Mouse (Mus musculus) adrenal gland, adult 8-10 months (tissue): ENCODE data around the gene Dennd4b. TPM values are rescaled to one million over a fixed set of nuclear protein-coding genes. Genes with fewer than 3 reads are reported as not detected.
"Not testable (repeated sequence)": the region's sequence is repeated elsewhere in the genome, so short reads cannot be mapped to it uniquely, and the experiment has no call there.

Experiments used
- DNase-seq: peaks from one replicate; pipeline ENCODE4 v3.0.0; 2022
- microRNA-seq, 2 experiments: library from miRNA; unstranded; fragments of <30 nt; microRNA quantifications; one replicate each; pipeline ENCODE4 v1.2.0; 2022
- total RNA-seq, 4 experiments: library from RNA; stranded (reverse); gene quantifications; 2 replicates each; pipeline ENCODE4 v1.2.4; 2022

The Dennd4b gene
- total RNA-seq, 4 experiments from 2014 or later = 9.2 to 14.5 (median 12.8) TPM

DNA sequence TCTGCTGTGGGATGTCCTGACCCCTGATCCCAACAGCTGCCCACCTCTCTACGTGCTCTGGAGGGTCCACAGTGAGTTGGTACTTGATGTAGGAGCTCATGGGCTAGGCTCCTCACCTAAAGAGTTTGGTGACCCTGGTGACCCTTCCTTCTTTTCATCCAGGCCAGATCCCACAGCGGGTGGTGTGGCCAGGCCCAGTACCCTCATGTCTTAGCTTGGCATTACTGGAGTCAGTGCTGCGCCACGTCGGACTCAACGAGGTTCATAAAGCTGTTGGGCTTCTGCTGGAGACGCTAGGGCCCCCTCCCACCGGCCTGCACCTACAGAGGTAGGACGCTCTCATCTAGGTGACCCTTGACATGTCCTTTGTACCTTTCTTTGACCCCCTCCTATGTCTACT, 14.2 kb downstream of the Dennd4b start:
- DNase-seq = no peak

DNA sequence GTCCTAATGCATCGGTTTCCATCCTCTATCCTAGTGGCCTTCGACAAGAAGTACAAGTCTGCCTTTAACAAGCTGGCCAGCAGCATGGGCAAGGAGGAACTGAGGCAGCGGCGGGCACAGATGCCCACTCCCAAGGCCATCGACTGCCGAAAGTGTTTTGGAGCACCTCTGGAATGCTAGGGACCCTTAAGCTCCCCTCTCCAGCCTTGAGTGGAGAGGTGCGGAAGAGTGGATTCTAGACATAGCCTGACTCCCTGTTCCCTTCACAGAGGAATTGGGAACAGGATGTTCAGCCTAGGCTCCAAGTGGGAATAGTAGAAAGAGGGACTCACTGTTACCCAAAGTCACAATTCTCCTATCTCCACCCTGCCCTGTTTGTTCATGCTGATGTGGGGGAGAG, 14.8 kb downstream of the Dennd4b start:
- no peak for DNase-seq

DNA sequence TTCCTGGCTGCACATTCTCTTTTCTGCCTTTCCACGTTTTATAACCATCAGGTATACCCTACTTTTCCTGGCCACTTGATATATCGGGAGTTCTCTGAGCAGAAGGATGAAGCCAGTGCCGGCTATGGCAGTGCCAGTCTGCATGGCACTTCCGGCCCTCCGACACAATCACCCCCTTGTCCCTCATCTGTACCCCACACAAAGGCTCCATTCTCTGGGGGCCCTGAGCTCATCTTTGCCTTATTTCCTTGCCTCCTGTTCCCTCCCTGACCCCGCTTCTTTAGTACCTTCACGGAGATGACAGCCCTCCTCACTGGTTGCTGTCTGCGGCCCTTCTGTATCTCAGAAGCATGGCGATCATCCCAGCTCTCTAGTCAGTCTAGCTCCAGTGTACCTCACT, 15.7 kb downstream of the Dennd4b start:
- DNase-seq = no peak

DNA sequence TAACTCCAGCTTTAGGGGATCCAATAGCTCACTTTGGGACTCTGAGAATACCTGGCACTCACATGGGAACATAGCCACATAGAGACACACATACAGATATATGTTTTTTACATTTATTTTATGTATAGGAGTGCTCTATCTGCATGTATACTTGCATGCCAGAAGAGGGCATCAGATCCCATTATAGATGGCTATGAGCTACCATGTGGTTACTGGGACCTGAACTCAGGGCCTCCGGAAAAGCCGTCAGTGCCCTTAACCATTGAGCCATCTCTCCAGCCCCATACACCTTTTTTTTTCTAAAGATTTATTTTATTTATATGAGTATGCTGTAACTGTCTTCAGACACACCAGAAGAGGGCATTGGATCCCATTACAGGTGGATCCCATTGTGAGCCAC, 19.2 kb downstream of the Dennd4b start:
- DNase-seq = no peak

DNA sequence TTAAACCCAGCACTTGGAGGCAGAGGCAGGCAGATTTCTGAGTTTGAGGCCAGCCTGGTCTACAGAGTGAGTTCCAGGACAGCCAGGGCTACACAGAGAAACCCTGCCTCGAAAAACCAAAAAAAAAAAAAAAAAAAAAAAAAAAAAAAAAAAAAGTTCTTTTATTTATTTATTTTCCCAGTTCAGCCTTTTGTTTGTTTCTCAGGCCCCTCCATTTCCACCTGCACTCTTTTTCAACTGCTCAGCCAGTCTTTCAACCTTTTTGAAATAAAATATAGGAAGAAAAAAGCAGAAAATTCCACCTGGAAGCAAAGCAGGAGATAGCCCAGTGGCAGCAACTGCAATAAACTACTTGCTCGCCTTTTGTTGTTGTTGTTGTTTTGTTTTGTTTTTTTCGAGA, 24.4 kb downstream of the Dennd4b start:
- not testable (repeated sequence) for DNase-seq

DNA sequence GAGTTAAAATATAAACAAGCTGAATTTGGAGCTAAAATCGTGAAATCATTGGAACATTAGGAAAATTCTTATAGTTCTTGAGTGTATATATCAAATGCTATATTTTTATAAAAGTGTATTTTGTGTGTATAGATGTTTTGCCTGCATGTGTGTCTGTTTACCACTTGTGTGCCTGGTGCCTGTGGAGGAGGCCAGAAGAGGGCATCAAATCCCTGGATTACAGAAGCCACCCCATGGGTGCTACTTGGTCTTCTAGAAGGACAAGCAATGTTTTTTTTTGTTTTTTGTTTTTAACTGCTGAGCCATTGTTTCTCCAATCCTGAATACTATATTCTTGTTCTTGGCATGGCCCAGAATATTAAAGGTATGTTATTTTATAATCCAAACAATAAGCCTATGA, 25.6 kb downstream of the Dennd4b start:
- no peak for DNase-seq

DNA sequence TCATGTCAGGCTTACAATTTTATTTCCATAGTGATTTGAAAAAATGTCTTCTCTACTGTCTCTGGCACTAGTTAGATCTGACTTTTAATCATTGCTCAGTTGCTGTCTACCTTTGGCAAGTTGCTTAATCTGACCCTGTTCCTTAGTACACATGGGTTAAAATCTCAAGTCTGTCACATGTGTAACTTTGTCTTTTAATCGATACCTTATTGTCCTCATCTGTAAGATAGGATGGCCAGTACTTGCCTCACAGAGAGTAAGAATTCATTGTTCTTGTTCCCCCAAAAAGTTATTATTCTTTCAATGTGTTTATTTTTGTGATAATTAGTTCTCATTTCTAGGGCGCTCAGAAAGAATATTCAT, 27.0 kb downstream of the Dennd4b start:
- DNase-seq = no peak

DNA sequence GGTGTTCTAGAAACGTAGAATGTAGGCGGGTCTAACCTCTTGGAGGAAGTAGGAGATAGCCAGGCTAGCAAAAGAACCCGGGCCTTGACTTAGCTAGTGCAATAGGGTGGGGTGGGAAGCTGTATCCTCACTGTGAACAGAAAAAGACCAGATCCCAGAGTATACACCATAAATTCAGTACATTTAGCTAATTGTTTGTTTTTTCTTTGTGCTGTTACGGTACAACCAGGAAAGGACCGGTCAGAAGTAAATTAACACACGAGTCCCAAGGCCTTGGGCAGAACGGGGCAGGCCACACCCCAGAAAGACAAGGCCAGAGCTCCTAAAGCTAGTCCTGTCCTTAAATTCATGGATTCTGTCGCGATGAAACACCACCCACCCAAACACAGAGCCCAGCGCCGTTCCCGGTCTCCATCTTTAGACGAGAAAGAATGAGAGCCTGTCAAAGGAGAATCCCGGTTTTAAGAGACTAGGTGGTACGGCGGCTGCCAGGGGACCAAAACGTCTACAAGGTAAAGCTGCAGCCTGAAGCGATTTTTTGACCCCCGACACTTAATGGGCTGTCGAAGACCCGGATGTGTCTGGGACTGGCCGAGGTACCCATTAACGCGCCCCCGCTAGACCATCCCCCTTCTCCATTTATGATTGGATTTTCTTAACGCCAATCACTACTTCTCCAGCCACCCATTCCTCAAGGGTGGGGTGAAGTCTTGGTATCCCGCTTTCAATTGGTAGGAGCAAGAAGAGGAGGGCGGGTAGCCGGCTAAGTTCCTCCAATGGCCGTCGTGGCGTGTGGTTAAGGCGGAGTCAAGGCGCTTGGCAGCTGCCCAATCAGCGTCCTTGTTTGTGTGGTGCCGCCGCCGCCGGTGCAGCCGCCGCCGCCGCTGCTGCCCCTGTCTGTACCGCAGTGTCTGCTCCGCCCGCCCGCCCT, 27.6 kb downstream of the Dennd4b start, which contains the start of gene Gatad2b:
Gatad2b (plus strand) TSS at position 834 of the 931 bp plus-strand sequence.
- DNase-seq = peak; percentile 99

DNA sequence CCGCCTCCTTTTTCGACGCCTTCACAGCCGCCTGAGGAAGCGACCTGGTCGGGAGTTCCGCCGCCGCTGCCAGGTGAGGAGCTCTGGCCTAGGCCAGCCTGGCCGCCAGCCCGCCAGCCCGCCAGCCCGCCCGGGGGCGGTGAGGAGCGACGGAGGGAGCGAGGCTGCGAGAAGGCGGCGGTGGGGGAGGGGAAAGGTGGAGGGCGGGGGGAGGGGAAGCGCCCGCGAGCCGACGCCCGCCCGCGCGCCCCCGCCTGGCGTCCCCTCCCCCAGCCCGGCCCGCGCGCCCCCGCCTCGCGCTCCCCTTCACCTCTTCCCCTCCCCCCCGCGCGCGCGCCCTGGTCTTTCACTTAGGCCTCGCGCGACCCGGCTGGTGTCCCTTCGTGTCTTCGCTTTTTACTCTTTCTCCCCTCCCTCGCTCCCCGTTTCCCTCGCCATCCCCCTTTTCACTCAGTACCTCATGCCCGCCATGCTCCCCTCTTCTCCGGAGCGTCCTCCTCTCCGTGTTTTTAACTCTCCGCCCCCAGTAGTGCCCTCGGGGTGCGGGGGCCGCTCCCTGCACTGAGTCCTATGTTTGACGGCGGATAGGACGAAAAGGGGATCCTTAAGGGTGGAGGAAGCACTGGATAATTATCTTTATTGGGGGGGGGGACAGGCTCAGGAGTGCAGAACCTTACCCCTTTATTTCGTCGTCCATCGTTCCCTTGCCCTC, 28.5 kb downstream of the Dennd4b start:
- DNase-seq = peak; percentile 32

DNA sequence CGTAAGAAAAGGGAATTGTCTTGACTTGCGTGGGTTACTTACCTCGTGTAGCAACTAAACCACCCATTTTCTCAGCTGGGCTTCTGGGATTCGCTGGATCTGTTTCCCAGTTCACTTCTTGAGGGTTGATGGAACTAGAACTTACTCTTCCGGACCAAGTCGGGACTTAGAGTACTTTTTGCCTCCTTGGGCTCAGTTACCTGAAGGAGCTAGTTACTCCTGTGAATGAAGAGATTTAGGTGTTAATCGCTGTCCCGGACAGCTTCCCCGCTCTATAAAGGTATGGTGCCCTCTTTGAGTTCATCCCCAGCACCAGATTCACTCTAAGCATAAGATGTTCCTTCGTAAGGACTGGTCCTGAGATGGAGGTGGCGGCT, 29.1 kb downstream of the Dennd4b start:
- no peak for DNase-seq

DNA sequence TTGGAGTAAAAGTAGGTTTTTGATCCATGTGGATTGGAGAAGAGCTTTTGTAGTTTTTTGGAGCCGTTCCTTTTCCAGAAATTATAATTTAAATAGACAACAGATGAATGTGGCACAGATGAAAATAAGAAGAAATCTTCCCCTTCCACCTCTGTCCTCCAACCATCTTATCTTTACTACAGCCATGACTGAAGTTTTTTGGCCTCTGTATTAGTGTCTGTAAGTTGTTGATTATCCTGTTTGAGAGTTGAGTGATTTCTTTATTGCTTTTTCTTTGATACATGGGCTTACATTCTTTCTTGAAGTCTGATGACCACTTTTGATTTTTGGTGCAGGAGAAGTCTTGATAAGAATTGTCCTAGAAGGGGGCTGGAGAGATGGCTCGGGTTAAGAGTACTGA, 29.7 kb downstream of the Dennd4b start:
- DNase-seq = no peak

DNA sequence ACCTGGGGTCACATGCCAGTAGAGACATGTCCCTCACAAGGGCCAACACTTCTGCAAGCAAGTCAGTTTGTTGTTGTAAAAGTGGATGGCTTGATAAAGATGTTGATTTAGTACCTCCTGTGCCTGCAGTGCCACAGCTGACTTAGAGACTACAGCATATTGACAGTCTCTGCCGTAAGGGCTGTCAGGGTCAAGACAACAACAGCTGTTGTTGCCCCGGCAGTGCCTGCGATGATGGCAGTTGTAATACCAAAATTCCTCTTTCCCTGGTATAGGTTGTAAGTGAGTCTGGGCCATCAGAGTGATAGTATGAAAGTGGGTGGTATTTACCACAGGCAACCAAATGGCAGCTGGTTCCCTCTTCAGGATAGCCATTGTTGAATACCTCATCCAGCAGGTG, 40.8 kb downstream of the Dennd4b start:
- no peak for DNase-seq

DNA sequence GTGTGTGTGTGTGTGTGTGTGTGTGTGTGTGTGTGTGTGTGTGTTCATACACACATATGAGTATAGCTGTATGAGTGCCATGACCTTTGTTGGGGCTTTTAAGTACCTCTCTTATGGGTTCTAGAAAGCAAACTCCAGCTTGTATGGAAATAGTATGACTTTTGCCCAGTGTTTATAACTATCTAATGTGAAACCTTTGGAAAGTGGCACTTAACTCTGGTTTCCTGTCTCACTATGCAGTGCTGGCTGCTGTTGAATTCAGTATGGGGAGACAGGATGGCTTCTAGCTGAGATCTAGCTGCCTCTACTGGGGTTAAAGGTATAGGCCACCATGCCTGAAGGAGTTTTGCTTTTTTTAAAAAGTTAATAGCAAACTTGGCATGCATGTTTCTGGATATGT, 44.6 kb downstream of the Dennd4b start:
- no peak for DNase-seq

DNA sequence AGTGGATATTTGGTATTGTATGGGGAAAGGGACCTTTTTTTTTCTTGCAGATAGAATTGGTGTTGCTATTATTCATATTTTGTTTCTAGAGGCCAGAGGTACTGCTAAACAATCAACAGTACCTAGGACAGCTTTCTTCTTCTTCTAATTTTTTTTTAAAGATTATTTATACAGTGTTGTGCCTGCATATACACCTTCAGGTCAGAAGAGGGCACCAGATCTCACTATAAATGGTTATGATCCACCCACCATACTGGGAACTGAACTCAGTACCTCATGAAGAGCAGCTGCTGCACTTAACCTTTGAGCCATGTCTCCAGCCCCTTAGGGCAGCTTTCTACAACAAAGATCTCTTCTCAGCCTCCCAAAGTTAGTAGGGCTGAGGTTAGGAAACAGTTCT, 48.4 kb downstream of the Dennd4b start:
- DNase-seq = no peak

DNA sequence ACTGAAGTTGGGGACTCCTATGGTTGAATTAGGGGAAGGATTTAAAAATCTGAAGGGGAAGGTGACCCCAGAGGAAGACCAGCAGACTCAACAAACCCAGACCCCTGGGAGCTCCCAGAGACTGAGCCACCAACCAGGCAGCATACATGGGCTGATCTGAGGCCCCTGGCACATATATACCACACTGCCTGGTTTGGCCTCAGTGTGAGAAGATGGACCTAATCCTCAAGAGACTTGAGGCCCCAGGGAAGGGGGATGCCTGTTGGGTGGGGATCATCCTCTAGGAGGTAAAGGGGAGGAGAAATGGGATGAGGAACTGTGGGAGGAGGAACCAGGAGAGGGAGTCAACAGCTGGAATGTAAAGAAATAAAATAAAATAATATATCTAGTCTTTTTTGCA, 49.3 kb downstream of the Dennd4b start:
- DNase-seq = no peak

DNA sequence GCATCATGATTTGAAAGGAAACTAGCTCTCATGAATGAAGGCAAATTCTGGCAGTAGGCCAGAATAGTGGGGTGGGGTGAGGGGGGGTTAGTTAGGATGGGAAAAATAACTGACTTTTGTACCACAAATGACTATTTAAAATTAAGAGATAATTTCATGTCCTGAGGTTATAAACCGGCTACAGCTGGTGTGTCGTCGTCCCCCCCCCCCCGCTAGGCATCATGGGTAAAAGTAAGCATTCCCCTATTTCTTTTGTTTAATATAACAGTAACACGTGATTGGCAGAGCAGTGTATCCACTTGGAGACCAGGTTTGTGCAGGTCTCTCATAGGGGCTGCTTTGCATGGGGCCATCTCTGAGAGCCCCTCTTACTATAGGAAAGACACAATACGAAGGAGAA, 57.3 kb downstream of the Dennd4b start:
- no peak for DNase-seq

DNA sequence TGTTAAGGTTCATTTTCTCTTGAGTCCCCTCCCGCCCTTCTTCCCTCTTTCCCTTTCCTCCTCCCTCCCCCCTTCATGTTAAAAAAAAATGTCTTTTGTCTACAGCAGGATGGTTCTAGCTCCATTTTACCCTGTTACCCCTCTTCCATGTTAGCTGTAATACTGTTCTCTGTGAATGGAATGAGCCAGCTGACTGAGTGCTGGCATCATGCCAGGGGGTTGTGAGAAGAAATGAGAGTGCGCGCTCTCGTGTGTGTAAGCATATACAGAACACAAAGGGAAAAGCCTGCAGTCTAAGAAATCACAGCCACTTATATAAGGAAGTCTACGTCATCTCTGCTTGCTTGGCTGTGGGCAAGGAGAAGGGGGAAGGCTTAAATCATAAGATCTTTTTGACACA, 58.1 kb downstream of the Dennd4b start:
- DNase-seq = peak; percentile 59

Small RNA genes within 50 kb of the gene (microRNA-seq; reads per million reads assigned to microRNA genes)
- gene Mir7012 = 0 reads per million in 2 experiments

Other genes with a start within 250 kb of the Dennd4b start
- gene 4933434E20Rik, start 213.5 kb upstream of the Dennd4b start, total RNA-seq = 100 to 1,000 TPM in 3 of 4 experiments, 10 to 100 TPM in 1; 88.7 to 119 (median 108) TPM
- gene Ubap2l, start 212.6 kb upstream of the Dennd4b start, total RNA-seq = 100 to 1,000 TPM; 135 to 210 (median 161) TPM
- 100 to 1,000 TPM; 162 to 262 (median 231) TPM for gene Tpm3, start 192.5 kb upstream of the Dennd4b start, total RNA-seq
- 1 to 10 TPM in 1 of 4 experiments, under 1 TPM in 3; 0.35 to 1.1 (median 0.54) TPM for gene Nup210l, start 161.1 kb upstream of the Dennd4b start, total RNA-seq
- 1,000 to 10,000 TPM; 1,658 to 2,346 (median 2,053) TPM for gene Rps27, start 51.5 kb upstream of the Dennd4b start, total RNA-seq
- 10 to 100 TPM; 28.8 to 42.4 (median 34.9) TPM for gene Rab13, start 51.5 kb upstream of the Dennd4b start, total RNA-seq
- gene Jtb, start 33.6 kb upstream of the Dennd4b start, total RNA-seq = 10 to 100 TPM; 64.2 to 76.1 (median 70.4) TPM
- gene Creb3l4, start 21.7 kb upstream of the Dennd4b start, total RNA-seq = 1 to 10 TPM in 1 of 4 experiments, under 1 TPM in 3; 0.35 to 1.3 (median 0.63) TPM
- gene Slc39a1, start 17.0 kb upstream of the Dennd4b start, total RNA-seq = 100 to 1,000 TPM; 129 to 172 (median 151) TPM
- 10 to 100 TPM; 43.5 to 73.2 (median 63.9) TPM for gene Crtc2, start 11.0 kb upstream of the Dennd4b start, total RNA-seq
- 10 to 100 TPM; 62.6 to 85.2 (median 71.6) TPM for gene Gatad2b, start 28.0 kb downstream of the Dennd4b start, total RNA-seq
- 100 to 1,000 TPM; 132 to 297 (median 196) TPM for gene Slc27a3, start 124.8 kb downstream of the Dennd4b start, total RNA-seq
- gene Ints3, start 168.4 kb downstream of the Dennd4b start, total RNA-seq = 100 to 1,000 TPM; 107 to 119 (median 110) TPM
- 100 to 1,000 TPM; 316 to 460 (median 368) TPM for gene Npr1, start 200.7 kb downstream of the Dennd4b start, total RNA-seq
- 10 to 100 TPM; 58.9 to 75.2 (median 67.3) TPM for gene Ilf2, start 210.9 kb downstream of the Dennd4b start, total RNA-seq
- 100 to 1,000 TPM in 1 of 4 experiments, 10 to 100 TPM in 3; 73.3 to 105 (median 83.4) TPM for gene Snapin, start 225.8 kb downstream of the Dennd4b start, total RNA-seq
- 100 to 1,000 TPM; 114 to 130 (median 125) TPM for gene Chtop, start 244.3 kb downstream of the Dennd4b start, total RNA-seq
- 100 to 1,000 TPM in 2 of 4 experiments, 10 to 100 TPM in 2; 80.7 to 112 (median 94.7) TPM for gene S100a1, start 249.2 kb downstream of the Dennd4b start, total RNA-seq
- gene S100a13, start 249.2 kb downstream of the Dennd4b start, total RNA-seq = 10 to 100 TPM; 21.7 to 26.9 (median 23.4) TPM